Mouse (Mus musculus): Measurements from ENCODE around the gene Ankrd10.
"Not testable (repeated sequence)": the region's sequence is repeated elsewhere in the genome, so short reads cannot be mapped to it uniquely, and the experiment has no call there.

The Ankrd10 gene

GRCm38 (mm10) chr8:11614126-11614835 lies 21.3 kb downstream of the Ankrd10 start:
- no peak for DNase-seq (ENCODE audit: low read depth, low spot score)

DNA sequence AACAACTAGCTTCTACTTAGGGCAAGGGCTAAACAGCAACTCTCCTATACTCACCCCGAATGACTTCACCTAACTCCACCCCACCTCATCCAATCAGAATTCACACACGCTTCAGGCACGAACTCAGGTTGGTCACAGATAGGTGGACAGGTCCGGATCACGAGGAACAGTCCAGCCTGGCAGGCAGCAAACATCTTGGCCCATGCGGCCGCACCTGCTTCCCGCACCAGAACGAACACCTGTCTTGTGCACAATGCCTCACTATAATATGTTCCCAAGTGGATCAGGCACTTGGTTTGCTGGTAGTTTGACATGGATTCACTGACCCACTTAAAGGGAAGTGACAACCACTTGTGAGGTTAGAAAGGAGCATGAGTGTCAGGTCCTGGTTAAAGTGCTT lies 26.7 kb downstream of the Ankrd10 start:
- no peak for DNase-seq (ENCODE audit: low read depth, low spot score)

DNA sequence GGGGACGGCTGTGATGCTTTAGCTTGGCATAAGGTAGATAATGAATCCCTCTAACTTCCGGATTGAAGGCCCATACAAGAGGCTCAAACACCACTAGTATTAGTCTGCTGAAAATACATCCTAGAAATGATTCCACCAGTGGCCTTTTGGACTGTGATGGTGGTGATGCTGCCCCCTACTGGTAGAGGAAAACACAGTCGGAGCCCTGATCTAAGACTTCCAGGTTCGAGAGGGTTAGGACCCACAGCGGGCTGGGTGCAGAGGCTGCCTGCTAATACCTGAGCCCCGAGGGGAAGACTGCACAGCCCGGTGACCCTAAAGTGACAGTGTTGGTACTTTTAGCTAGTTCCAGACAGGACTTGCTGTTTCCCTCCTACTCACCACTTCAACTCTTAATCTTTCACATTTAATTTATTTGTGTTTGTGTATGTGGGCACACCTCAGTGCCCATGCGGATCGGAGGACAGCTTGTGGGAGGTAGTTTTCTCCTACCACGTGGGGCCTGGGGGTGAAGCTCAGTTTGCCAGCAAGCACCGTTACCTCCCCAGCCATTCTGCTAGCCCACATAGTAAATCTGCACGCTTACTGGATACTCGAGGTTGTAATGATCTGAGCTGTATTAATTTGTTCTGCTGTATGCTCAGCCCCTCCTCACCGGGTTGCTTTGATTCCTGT lies 33.4 kb downstream of the Ankrd10 start:
- DNase-seq (ENCODE audit: low read depth, low spot score), result no peak

GRCm38 (mm10) chr8:11600301-11600951 lies 35.1 kb downstream of the Ankrd10 start:
- DNase-seq (ENCODE audit: low read depth, low spot score), result no peak

DNA sequence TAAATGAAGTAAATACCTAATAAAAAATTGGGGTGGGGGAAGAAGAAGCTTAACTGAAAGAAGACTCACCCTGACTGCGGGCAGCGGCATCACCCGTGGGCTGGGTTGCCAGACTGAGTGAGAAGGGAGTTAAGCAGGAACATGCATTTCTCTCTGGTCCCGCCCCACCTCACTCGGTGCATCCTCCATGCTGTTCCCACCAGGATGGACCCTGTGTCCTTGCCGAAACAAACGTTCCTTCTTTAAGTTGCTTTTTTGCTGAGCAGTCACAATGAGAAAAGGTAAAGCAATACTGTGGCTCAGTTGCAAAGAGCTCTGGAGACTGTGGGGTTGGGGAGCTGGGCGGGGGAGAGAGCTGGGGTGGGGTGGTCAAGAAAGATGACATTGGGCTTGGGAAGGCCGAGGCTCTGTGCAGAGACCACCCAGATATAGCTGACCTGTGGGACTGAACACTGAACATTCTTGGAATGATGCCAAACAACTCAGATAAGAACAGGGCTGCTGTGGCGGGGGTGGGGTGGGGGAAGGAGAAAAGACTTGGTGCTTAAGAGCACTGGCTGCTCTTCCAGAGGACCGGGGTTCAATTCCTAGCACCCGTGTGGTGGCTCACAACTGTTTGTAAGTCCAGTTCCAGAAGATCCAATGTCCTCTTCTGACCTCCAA lies 42.2 kb downstream of the Ankrd10 start:
- DNase-seq (ENCODE audit: low read depth, low spot score), result no peak

DNA sequence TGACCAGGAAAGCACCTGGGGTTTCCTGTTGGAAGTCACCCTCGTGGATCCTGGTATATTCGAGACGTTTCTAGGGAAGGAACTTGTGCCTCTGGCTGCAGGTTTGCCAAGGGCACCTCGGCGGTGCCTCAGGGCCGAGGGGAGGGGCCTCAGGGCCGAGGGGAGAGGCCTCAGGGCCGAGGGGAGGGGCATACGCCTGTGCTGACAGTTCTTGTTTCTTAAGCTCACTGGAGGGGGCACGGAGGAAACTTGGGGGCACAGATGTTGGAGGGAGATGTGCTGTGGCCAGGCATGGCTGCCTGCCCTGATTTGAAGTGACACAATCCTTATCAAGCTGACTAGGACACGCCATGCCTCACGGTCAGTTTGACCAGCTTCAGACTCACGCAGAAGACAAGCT lies 43.3 kb downstream of the Ankrd10 start:
- DNase-seq (ENCODE audit: low read depth, low spot score), result no peak

- no peak for DNase-seq (ENCODE audit: low read depth, low spot score)
Measured at GRCm38 (mm10) chr8:11591837-11592236, 43.7 kb downstream of the Ankrd10 start.

GRCm38 (mm10) chr8:11586374-11586745 lies 49.2 kb downstream of the Ankrd10 start:
- DNase-seq (ENCODE audit: low read depth, low spot score), result no peak

GRCm38 (mm10) chr8:11585513-11586373 lies 49.8 kb downstream of the Ankrd10 start:
- no peak for DNase-seq (ENCODE audit: low read depth, low spot score)

DNA sequence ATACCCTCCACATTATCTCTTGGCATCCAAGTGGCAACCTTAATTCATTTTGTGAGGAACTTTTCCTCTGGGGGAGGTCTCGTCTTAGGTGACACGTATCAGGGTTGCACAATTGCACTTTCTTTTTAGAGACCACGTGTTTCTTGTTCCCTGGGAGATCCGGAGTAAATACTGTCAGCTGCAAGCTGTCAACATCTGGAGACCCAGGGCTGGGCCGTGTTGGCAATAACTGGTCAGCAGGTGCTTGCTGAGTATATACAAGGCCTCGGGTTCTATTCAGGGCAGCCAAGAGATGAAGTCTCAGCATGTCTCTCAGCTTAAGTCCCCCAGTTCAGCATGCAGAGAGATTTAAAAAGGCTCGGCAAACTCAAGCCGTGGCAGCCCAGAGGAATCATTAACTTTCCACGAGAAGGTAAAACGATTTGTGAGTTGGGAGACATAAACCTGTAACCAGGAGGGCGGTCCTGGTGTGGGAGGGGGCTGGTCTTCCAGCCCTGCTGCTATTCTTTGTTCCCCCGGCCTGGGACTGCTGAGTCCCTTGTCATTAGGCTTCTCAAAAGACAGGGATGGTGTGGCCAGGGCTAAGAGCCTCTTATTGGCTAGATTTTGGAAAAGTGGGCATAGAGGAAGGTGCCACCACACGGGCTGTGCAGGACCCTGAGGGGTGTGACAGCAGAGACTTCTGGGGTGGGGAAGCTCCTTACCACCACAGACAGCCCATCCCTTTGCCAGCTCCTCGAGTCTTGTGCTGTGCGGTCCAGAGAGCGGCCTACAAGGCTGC lies 59.8 kb downstream of the Ankrd10 start:
- no peak for DNase-seq (ENCODE audit: low read depth, low spot score)

DNA sequence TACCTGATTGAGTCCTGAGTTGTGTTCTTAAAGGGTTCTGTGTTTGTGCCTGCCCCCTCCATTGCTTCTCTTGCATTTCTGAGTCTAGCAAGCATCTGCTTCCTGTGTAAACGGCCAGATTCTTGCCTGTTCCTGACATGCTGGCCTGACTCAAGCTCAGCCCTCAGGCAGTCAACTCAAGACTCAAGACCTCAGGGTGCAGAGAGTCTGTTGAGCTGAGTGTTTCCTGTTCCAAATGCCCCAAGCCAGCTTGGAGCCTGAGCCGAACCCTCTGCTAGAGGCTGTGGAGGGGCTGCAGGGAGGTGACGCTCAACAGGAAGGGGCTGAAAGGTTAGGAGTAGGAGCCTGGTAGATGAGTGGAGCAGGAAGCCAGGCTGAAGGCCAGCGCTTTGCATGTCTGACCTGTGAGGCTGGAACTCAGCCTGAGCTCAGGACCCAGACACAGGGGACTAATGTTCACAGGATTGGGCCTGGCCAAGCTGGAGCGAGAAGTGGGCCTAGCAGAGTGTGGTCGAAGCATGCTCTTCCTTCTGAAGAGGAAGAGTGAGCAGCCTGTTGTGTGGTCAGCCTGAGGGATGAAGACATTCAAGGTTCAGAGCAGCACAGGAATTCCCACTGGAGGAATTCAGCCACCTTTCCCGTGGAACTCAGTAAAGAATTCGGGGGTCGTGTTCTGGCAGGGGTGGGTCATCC lies 60.5 kb downstream of the Ankrd10 start:
- no peak for DNase-seq (ENCODE audit: low read depth, low spot score)

GRCm38 (mm10) chr8:11572428-11572827 lies 63.1 kb downstream of the Ankrd10 start:
- no peak for DNase-seq (ENCODE audit: low read depth, low spot score)

GRCm38 (mm10) chr8:11571950-11572349 lies 63.6 kb downstream of the Ankrd10 start:
- DNase-seq (ENCODE audit: low read depth, low spot score), result no peak

GRCm38 (mm10) chr8:11570742-11571141 lies 64.8 kb downstream of the Ankrd10 start:
- DNase-seq (ENCODE audit: low read depth, low spot score), result no peak

DNA sequence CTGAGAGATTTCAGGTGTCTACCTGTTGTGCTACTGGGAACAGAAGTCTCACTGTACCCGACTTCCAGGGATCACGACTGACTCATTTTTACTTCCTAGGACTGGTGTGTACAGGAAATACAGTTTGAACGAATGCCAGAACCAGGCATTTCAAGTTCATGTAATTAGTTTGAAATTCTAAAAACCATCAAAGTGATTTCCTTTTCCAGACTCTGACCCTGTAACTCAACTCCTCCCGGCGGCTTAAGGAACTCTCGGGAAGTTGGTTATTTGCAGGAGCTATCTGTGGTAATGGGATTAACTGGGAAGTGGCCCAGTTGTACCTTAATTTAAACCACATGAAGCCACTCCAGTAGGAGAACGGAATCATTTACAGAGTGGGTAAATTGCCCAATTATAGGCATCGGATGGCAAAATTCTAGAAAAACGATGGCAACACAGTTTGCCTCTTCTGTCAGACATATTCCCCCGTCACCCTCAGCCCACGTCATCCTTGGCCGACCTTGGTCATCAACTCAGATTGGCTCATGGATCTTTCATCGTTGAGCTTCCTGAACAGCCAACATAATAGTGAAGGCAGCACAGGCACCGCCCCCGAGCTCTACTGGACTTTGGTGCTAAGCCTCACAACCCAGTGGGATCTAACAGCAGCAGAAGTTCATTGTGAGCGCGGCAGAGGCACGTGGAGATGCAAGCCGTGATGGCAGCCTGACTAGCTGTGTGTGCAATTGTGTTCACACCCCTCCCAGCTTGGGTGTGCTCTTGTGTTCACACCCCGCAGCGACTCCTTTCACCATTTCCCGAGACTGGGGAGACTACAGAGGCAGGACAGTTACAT lies 66.1 kb downstream of the Ankrd10 start:
- no peak for DNase-seq (ENCODE audit: low read depth, low spot score)

GRCm38 (mm10) chr8:11568193-11568592 lies 67.4 kb downstream of the Ankrd10 start:
- not testable (repeated sequence) for DNase-seq (ENCODE audit: low read depth, low spot score)

DNA sequence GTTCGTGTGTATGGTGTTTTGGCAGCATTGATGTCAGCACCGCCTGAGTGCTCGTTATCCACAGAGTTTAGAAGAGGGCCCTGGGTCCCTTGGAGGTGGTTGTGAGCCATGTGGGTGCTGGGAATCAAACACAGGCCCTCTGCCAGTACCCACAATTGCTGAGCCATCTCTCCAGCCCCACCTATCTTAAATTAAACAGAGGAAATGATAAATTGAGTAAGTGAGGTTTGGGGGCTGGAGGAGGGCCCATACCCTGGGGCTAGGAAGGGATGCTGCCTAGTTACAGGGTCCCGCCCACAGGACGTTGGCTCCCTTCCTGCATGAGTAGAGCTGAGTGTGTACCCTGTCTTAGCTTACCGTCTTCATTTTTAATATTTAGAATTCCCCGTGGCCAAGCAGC lies 70.8 kb downstream of the Ankrd10 start:
- no peak for DNase-seq (ENCODE audit: low read depth, low spot score)

GRCm38 (mm10) chr8:11564236-11564635 lies 71.3 kb downstream of the Ankrd10 start:
- DNase-seq (ENCODE audit: low read depth, low spot score), result no peak

Measured in telencephalon, adult 2 months (tissue).